Mouse (Mus musculus) adrenal gland, postnatal 14 days (tissue): ENCODE measurements around the gene Mars2. TPM values are rescaled to one million over a fixed set of nuclear protein-coding genes. Genes with fewer than 3 reads are reported as not detected.
A peak's percentile ranks its signal among the peaks of the same experiment; 100 is the strongest.

Experiments used
- DNase-seq: peaks from one replicate; pipeline ENCODE4 v3.0.0; 2021; ENCODE audit warnings: mixed read lengths
- long read RNA-seq, 2 experiments: library from polyadenylated mRNA; stranded (forward); transcript quantifications; one replicate each; pipeline ENCODE4 v2.0.0; 2021
- total RNA-seq: library from RNA; stranded (reverse); gene quantifications from 2 replicates; pipeline ENCODE4 v1.2.3, GENCODE M21; 2021

Mars2 gene
- 6.4 and 7.1 TPM in 2 replicates for total RNA-seq
- long read RNA-seq, experiment 1, full-length matches to known transcripts: 14 of 14 reads
- long read RNA-seq, experiment 1, partial matches to known transcripts: 0 of 14 reads
- long read RNA-seq, experiment 1, other reads (novel, unspliced or antisense): 0 of 14 reads
- long read RNA-seq, experiment 2, full-length matches to known transcripts: 15 of 15 reads
- long read RNA-seq, experiment 2, partial matches to known transcripts: 0 of 15 reads
- long read RNA-seq, experiment 2, other reads (novel, unspliced or antisense): 0 of 15 reads

DNA sequence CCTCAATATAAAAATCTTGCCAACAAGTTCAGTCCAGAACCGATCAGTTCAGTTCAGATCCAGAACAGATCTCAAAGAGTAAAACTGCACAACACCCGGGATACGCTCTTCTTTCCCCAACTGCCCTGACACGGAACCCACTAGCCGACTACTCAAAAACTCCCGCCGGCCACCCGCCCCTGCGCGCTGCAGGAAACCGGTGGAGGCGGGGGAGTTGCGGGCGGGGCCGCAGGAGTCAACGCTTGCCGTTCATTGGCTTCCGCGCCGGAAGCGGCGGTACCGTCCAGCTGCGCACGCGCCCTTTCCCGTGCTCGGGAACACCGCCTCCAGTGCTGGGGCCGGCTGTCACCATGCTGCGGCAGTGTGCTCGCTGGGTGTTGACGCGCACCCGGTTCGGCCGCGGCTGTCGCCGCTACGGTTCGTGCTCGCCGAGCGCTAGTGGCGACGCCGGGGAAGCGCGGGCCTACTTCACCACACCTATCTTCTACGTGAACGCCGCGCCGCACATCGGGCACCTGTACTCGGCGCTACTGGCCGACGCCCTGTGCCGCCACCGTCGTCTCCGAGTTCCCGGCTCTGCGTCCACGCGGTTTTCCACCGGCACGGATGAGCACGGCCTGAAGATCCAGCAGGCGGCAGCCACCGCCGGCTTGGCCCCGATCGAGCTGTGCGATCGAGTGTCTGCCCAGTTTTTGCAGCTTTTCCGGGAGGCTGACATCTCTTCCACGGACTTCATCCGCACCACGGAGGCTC, at the start of gene Mars2:
Gene Mars2 (plus strand): TSS at position 288 of the 753 bp plus-strand sequence.
- peak; percentile 98 for DNase-seq

DNA sequence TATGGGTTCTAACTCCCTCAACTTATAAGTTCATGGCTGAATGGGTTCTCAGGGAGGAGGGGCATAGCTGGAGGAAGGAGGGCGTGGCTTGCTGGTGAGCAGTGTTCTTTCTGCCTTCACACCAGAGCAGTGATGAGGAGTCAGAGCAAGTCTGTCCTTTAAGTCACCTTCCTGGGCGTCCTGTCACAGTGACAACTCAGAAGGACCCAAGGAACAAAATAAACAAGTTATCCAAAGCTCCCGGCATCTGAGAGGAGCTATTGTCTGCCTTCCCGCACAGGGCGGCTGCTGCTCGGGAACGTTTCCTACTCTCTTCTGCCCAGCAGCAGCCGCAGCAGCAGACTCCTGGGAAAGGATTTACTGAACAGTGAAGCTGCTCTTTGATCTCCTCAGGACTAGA, 45.0 kb upstream of the Mars2 start:
- DNase-seq: no peak

DNA sequence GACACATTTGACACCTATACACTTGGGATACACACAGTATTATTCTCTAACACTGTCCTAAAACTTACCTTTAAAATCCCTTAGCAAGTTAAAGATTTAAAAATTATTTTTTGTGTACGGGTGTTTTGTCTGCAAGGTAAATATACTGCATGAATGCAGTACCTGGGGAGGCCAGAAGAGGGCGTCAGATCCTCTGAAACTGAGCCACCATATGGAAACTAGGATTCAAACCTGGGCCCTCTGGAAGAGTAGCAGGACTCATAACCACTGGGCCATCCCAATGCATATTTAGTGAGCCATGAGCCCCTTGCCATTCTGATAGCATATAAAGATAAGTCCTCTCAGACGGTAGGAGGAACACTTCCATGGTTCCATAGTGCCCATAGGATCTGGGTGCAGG, 44.2 kb upstream of the Mars2 start:
- peak; percentile 68 for DNase-seq

DNA sequence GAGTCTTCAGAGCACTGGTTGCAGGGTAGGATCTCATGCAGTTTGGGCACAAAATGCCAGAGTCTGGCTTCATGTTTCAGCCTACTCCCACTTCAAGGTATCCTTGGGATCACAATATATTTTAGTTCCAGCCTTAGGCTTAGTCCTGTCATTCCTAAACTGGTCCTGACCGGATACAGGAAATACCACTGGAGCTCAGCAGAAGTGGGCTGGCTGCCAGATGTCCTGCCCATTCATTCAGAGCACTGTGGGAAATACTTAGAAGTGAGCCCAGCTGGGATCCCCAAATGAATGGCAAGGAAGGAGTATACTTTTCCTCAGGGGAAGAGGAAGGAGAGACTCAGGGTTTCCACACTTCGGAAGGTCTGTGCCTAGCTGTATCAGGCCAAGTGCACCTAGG, 43.7 kb upstream of the Mars2 start:
- DNase-seq: peak; percentile 72

DNA sequence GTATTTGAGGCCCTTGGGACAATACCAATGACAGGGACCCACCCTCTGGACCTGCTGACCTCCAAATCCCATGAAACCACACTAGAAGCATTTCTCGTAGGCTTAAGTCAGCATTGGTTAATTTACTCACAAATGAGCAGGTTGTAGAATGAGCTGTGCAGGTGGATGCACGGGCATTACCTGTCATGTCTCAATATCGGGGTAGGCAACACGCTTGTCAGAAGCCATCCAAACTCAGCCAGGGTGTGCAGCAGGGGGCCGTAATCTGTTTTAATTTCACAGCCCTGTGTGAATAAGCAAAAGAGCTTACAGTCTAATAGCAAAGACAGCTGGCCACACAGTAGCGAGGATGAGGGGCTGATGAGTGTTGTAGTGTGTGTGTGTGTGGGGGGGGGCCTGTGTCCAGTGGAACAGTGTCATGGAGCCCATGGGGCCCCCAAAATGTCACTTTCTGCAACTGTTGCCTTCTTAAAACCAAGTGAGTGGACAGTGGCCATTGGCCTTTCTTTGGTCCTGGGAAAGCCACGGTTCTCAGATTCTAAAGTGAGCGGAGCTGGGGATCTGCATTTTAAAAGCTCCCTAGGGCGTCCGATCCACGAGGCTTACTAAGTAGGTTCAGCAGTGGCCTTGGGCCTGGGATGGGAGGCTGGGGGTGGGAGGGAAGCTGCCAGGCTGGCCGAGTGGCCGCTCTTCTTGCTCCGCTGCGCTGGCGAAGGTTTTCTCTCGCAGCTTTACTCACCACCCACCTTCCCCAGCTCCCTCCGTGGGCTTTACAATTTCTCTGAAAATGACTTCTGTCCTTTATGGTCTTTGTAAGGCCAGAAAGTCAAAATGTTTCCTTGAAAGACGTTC, 42.7 kb upstream of the Mars2 start:
- peak; percentile 59 for DNase-seq

DNA sequence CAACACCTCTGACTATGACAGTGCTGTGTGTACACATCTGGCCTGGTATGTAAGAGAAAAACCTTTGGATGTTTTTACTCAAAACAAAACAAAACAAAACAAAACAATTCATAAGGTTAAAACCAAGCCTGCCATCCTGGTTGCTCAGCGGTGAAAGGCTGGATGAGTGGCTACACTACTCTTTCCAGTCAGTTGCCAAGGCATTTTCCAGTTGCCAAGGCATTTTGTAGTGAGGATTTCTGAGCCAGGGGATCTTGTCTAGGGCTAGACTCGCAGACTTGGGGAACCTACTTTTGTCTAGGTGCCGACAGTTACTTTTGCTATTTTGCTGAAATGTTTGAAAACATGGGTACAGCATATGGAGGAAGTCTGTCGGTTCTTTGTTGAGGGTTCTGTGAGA, 42.0 kb upstream of the Mars2 start:
- no peak for DNase-seq

DNA sequence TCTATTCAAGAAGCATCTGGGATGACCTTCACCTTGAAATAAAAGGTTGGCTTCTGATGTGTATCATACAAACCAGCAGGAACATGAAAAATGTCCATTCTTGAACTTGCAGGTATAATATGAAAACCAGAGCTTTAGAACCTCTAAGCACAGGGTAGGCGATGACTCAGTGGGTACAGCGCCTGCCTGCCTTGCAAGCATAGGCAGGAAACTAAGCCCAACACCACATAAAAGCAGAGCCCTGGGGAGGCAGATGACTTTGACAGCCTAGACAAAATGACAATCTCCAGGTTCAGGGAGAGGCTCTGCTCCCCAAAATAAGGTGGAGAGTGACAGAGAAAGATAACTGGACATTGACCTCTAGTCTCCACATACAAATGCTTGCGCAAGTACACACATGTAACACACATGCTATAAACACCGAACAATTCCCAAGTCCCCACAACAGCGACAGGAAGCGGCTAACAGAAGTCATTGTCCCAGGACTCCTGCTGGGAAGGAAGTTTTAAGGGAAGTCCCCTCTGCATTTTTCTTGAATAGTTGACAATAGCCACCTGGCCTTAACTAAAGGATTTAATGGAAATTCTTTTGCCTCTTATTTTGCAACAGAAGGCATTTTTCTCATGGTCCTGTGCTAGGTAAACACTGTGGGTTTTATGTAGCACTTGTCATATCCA, 40.5 kb upstream of the Mars2 start:
- DNase-seq: no peak

DNA sequence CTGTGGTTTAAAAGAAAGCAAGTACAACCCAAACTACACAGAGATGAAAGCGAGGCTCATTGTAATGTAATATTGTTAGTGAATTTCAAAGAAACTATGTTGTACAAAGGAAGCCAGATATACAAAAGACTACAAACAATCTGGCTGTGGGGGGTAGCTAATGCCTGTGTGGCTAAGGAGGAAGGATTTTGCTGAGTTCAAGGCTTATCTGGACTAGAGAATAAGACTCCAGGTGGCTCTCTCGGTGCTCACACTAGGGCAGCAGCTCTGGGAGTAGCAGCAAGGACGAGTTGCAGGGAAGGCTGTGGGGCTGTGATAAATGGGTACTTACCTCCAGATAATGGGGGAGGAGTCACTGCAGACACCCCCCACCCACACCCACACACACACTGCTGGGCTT, 38.3 kb upstream of the Mars2 start:
- no peak for DNase-seq

DNA sequence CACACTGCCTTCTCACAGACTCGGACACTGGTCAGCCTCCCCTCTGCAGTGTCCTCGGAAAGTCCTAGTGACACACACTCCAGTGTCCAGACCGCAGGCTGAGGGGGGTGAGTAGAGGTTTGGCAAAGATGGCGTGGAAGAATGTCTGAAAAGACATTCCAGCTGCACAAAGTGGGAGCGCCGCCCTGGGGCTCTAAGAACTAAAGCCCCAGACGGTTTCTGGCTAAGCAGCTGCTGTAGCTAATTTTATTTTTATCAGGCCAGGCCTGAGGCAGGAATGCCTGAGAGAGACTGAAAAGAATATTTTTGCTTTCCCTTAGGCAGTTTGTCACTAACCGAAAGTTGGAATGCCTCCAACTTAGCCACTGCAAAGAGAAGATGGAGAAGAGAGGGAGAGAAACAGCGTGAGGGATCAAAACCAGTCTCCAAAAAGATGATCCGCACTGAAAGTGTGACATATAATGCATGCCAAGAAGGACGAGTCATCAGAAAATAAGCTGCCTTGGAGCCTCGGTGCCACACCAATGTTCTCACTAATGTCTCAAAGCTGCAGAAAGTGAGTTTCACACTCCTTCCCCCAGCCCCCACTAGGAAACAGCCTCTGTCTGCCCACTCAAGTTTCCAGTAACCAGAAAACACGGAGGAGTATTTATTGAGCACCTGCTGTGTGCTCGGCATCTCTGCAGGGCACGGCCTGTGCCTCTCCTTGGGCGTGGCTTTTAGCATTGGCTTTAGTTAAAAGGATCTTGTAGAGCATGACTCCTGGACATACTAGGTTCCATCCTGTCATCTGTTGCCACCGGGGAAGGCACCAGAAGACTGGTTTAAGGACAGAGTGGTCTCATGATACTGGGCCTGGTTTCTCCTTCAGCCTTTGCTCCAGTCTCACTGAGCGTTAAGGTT, 34.9 kb upstream of the Mars2 start:
- DNase-seq: peak; percentile 74

DNA sequence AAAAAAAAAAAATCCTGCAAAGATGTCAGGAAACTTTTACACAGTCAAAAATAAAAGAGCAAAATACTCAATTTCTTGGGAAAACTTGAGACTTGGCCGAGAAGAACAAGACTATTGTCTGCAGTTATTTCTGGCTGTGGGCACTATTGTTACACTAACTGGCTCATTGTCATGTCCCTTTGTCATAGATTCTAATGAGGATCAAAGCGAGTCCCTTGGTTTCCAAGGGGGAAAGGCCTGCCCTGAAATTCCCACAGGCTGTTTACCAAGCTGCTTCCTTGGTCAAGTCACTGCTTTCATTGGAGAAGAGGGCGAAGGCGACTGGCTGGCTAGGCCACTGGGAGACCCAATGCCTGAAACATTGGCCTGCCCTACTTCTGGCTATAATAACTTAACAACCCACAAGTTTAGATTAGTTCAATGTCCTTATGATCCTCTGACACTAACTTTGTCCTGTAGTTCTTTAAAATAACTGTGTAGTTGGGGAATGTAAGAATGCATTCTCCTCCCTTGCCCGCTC, 31.1 kb upstream of the Mars2 start:
- DNase-seq: no peak

DNA sequence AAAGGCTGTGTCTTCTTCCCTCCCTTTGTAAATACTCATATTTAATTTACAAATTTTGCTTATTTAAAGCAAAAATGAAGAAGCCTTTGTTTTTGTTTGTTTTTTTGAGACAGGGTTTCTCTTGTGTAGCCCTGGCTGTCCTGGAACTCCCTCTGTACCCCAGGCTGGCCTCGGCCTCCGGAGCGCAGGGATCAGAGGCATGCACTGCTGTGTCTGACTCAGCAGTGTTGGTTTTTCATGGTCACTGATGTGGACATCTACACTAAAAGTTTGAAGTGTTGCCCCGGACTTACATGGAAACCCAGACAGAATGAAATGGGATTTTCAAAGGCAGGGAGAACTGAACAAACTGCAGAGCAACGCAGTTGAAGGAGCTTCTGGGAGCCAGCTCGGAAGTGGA, 29.4 kb upstream of the Mars2 start:
- DNase-seq: peak; percentile 45

DNA sequence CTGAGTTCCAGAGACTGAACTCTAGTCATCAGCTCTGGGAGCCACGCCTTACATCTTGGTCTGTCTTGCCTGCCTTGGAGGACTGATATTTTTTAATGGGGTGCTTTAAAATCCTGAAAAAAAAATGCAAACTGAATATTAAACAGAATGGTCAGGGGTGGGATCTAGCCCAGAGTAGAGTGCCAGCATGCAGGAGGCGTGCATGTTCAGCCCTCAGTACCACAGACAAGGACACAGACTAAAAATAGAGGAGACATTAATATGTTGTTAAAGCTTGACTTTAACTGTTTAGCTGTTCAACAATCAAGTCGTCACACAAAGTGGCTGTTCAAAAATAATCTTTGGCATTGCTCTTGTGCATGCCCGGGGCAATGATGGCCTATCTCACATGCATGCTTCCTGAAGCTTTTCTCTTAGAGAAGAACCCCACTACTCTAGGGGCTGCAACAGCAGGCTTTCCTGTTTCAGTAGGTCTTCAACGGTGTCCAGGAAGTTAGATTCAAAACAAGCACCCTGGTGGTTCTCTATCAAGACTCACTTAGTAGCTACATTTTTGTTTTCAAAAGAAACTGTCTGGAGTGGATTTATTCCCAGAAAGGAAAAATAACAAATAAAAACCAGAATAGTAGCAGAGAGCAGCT, 28.4 kb upstream of the Mars2 start:
- DNase-seq: no peak

DNA sequence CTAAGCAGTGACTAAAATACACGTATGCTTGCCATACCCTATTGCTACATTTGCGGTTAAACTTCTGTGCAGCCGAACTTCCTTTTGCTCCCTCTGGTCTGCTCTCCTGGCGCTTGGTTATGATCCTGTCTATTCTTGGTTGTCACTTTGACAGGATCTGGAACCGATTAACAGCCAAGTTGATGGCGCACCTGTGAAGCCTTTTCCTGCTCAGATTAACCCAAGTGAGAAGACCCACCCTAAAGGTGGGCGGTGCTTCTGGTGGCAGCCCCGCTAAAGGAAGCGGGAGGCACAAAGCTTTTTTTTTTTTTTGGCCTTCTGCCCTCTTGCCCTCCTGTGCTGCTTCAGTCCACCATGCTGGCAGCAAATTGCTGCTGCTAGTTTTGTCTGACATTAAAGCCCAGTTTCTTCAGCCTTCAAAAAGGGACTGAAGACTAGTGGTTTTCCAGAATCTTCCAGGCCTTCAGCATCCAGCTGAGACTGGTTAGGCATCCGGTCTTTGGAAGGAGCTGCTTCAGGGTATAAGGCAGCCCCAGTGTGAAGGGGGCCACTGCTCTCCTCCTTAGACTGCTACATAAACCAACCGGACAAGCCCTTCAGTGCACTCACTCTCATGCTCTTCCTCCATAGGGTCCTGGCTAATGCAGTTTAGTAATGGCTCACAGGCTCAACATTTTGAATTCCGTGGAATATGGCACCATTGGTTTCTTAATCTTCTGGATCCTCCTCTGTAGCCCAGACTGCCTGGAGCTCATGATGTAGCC, 26.6 kb upstream of the Mars2 start:
- DNase-seq: no peak

DNA sequence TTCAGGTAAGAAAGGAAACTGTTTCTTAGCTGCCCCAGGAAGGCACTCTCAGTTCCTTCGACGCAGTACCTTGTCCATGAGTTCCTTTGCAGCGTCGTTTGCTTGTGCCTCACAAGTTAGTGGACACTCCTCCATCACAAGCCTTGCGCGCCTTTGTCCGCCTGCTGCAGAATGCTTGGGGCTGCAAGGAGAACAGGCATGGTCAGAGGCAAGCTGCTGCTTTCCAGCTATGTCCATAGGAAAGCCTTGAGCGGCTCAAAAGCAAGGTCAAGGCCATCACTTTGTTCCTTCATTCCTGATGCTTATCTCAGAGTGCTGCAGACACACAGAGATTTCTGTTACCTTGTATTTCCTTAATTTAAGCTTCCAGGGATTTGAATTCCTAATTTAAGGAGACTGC, 25.9 kb upstream of the Mars2 start:
- DNase-seq: peak; percentile 48

DNA sequence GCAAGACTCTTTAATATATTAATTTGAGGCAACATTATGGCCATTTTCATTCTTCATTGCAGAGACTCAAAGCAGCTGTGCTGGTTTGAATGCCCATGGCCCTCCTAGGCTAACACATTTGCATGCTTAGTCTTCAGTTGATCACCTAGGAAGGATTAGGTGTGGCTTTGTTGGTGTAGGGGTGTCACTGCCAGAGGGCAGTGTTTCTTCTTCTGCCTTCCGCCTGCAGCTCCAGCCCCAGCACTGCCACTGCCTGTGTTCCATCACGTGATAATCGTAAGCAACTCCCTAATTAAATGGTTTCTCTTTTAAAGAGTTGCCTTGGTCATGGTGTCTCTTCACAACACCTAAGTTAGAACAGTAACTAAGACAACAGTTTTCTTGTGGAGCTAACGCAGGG, 24.2 kb upstream of the Mars2 start:
- no peak for DNase-seq

DNA sequence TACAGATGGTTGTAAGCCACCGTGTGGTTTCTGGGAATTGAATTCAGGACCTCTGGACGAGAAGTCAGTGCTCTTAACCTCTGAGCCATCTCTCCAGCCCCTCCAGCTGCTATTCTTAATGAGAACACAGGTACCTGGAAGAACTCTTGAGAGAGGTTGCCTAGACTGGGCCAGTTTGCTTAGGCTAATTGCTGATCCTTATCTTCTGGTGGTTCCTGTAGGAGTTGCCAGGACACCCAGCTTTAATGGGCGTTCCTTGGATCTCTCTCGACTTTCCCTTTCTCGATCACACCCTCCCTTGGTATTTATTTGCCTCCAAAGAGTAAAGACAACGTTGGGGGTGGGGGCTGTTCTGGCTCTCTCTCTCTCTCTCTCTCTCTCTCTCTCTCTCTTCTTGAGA, 23.5 kb upstream of the Mars2 start:
- DNase-seq: no peak

DNA sequence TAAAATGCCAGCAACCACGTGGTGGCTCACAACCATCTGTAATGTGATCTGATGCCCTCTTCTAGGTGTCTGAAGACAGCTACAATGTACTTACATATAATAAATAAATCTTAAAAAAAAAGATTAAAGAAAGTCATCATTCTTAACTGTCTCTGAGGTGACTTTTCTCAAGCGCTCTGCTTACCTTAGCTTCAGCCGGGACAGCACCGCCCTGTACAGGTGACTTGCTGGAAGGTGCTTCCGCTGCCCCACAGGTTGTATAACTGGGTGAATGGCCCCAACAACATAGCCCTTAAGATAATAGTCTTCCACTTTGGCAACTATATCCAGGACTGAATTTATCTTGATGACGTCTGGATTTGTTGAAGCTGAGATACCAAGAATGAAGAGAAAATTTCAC, 23.0 kb upstream of the Mars2 start:
- no peak for DNase-seq

DNA sequence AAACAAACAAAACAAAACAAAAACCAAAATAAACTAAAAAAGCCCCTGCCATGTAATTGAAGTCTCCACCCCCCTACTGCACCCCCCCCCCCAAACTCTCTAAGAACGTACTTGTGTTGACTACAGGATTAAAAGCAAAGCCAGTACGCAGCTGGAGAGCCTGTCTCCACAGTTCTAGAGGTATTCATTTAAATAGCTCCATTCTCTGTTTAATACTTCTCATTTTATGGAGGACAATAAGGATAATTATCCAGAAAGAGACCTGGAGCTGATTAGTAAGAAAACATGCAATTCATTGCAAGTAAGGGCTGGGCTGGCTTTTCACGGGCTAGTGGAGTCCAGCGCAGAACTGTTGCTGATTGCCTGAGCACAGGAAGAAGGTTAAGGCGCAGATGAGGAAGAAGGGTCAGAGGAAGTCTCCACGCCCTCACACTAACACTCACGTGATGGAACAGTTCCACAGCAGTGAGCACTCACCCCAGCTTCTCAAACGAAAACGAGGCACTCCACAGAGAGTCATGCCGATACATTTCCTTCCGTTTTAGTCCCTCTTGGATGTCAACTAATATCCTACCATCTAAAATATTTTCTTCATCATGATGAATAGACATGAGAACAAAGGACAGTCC, 21.7 kb upstream of the Mars2 start:
- peak; percentile 45 for DNase-seq

DNA sequence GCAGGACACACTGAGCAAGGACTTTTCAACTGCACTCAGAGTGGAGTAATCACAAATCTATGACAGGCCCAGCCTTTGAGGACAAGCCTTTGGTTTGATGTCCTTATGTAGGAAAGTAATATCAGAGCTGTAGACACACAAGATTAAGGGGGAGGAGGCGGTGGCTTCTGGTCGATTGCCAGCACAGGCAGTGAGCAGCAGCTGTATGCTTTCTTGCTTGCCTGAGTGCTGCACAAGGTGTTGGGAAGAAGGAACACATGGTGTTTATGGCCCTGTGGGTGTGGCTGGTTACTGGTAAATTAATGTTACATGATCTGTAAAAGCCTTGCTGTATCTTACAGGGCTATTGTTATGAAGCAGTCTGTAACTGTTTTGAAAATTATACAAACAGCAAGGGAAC, 19.8 kb upstream of the Mars2 start:
- DNase-seq: peak; percentile 73
